Mouse (Mus musculus) frontal cortex, postnatal 25 days (tissue): ENCODE measurements around the gene Kazald1.

Experiments used
- DNase-seq, 2 experiments: peaks; one replicate each; pipeline ENCODE4 v3.0.0; 2022; ENCODE audit warnings: low spot score in 2 of 2

The Kazald1 gene

GRCm38 (mm10) chr19:45077742-45078645 lies 3.0 kb downstream of the Kazald1 start:
- no peak for DNase-seq

GRCm38 (mm10) chr19:45078971-45079764 lies 4.1 kb downstream of the Kazald1 start:
- no peak for DNase-seq

- peak in 1 of 2 experiments; percentile 43 for DNase-seq
These were observed 4.9 kb downstream of the Kazald1 start for GRCm38 (mm10) chr19:45079769-45080515.

- DNase-seq: no peak
These were observed 5.7 kb downstream of the Kazald1 start for GRCm38 (mm10) chr19:45080711-45081110.

- DNase-seq: peak; percentile 67 to 68
These were observed 6.2 kb downstream of the Kazald1 start for GRCm38 (mm10) chr19:45081279-45081678.

GRCm38 (mm10) chr19:45081841-45082550 lies 7.0 kb downstream of the Kazald1 start:
- DNase-seq: no peak

- no peak for DNase-seq
These were observed 22.8 kb downstream of the Kazald1 start for GRCm38 (mm10) chr19:45097868-45098267.

- no peak for DNase-seq
These were observed 25.6 kb downstream of the Kazald1 start for GRCm38 (mm10) chr19:45100486-45101270.

- no peak for DNase-seq
These were observed 30.6 kb downstream of the Kazald1 start for GRCm38 (mm10) chr19:45105591-45105990.

- no peak for DNase-seq
These were observed 31.6 kb downstream of the Kazald1 start for GRCm38 (mm10) chr19:45106689-45107088.

- no peak for DNase-seq
These were observed 35.6 kb downstream of the Kazald1 start for GRCm38 (mm10) chr19:45110681-45111080.

GRCm38 (mm10) chr19:45112444-45112843 lies 37.4 kb downstream of the Kazald1 start:
- DNase-seq: no peak

GRCm38 (mm10) chr19:45113791-45114460 lies 38.9 kb downstream of the Kazald1 start:
- DNase-seq: no peak

GRCm38 (mm10) chr19:45114772-45115171 lies 39.7 kb downstream of the Kazald1 start:
- no peak for DNase-seq

GRCm38 (mm10) chr19:45116798-45117197 lies 41.8 kb downstream of the Kazald1 start:
- peak; percentile 4 to 9 for DNase-seq
